Mouse (Mus musculus) large intestine, adult 2 months (tissue): ENCODE measurements around the gene Ak1. TPM values are rescaled to one million over a fixed set of nuclear protein-coding genes. Genes with fewer than 3 reads are reported as not detected.

Experiments used
- DNase-seq: peaks from one replicate; pipeline ENCODE4 v3.0.0-alpha.2; 2012; ENCODE audit warnings: low read depth, low spot score
- WGBS: fragments of 180-500 bp; shearing (Covaris S2); methylation state at CpG from one replicate; pipeline ENCODE4 v1.1.7; 2018; 5-methylcytosine and 5-hydroxymethylcytosine counted together
- polyA plus RNA-seq: library from polyadenylated mRNA; depleted of rRNA; stranded (reverse); fragments of >200 nt; gene quantifications from 2 replicates; pipeline ENCODE4 v1.2.3, GENCODE M21; 2012

Gene Ak1
- polyA plus RNA-seq, 1 experiment = 9.1 TPM

DNA sequence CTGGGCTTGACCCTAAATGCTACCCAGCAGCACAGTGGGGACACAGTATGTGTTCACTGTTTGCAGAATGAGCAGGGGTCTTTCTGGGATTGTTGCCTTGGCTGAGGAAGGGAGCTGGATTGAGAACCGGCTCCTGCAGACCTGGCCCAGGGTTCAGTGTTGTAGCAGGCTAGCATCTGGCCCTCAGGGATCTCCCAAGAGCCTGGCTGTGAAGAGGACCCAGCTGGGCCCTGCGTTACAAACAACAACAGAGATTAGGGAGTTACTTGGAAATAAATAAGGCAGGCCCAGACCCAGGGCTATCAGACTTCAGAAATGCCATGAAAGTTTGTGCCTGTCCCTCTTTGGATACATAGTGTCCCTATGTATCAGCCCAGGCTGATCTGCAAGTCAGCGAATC is 24.1 kb downstream of the Ak1 start:
- no peak for DNase-seq
- WGBS = 70% methylated on average over 3 of the region's 3 CpGs

DNA sequence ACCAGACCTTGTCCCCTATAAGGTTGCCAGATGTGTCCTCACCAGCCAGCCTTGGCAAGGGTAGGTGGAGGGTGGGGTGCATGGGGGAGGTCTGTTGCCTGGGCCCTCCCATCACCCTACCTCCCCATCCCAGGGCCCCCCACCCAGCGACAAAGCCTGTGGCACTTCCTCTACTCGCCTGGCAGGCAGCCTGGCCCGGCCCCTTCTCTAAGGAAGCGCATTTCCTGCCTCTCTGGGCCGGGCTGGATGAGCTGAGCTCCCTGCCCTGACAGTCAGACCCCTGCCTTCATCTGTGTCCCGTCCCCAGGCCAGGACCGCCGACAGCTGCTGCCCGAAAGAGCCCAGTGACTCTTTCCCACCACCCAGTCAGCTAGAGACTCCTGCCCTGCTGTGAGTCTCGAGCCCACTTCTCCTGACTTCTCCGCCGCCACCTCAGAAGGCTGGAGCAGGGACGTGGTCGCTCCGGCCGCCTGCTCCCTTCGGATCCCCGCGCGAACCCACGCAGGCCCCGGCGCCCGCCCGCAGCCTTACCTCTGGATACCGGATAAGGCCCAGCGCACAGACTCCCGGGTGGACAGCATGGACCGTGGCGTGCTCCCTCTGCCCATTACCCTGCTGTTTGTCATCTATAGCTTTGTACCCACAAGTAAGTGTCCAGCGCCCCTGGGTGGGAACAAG is 25.0 kb downstream of the Ak1 start, which contains the start of gene Eng:
Gene Eng (plus strand): TSS at position 217 of the 678 bp plus-strand sequence.
- WGBS = 62% methylated on average over 31 of the region's 31 CpGs

DNA sequence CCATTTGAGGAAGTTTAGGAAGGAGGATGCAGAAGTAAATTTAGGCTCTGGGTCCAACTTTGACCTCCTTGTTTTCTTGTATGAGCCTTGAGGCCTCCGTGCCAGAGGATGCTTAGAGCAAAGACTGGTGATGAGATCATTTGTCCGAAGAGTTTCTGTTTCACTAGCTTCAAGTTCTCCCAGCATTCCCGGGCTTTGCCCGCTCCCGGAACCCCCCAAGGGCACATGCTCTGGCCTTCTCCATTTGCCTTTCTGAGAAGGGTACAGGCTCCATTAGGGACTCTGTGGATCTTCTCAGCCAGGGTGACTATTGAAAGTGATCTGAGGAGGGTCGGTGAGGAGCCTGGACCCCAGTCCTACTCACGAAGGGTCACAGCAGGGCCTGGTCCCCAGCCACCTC is 25.8 kb downstream of the Ak1 start:
- 62% methylated on average over 7 of the region's 7 CpGs for WGBS
- no peak for DNase-seq

More for the DNA sequence above, 25.0 kb downstream of the Ak1 start, which contains the start of gene Eng:
- no peak for DNase-seq

- DNase-seq = no peak
- WGBS = 68% methylated on average over 7 of the region's 7 CpGs
Observed at GRCm38 (mm10) chr2:32653764-32654163, 32.2 kb downstream of the Ak1 start.

DNA sequence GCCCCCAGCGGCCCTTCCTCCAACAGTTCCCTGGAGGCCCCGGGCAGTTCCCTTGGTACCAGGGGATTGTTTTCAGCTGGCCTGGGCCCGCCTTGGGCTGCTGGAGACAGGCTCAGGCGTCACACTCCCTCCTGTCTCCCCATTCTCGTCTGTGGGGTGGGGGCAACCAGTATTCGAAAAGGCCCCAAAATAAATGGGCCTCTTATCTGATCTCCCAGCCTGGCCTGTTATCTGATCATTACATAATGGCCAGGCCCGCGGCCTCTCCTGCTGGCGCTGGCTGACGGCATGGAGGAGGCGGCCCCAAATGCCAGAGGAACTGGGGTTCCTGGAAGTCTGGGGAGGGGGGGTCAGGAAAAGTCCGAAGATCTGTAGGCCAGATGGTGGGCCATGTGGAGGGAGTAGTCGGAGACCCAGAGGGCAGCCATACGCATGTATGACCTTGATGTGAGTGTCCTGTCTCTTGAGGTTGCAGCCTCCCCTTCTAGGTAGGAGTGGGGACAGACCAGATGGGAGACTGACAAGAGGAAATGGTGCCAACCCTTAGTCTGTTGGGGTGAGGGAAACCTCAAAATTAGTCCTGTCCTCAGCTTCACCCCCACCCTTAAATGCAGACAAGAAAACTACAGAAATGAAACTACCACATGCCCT is 33.3 kb downstream of the Ak1 start:
- WGBS = 78% methylated on average over 14 of the region's 14 CpGs

GRCm38 (mm10) chr2:32655394-32655744 is 33.8 kb downstream of the Ak1 start:
- no peak for DNase-seq
- 70% methylated on average over 3 of the region's 3 CpGs for WGBS

More for the DNA sequence above, 33.3 kb downstream of the Ak1 start:
- DNase-seq = no peak

DNA sequence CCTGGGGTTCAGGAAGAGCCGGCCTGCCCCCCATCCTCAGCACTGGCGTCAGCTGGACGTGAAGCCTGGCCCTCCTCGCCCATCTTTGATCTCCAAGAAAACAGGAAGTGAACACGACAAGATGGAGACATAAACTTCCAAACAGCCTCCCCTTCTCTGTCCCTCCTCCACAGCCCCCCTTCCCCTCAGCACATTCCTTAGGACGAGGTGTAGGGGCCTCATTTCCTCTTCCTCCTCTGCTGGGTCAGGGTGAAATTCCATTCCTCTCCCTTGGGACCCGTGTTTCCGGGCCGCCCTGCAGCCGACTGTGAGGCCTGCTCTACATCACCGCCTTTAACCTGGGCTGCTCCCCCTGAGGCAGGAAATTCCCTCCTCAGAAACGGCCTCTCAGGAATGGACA is 34.3 kb downstream of the Ak1 start:
- no peak for DNase-seq
- WGBS = 71% methylated on average over 12 of the region's 12 CpGs

GRCm38 (mm10) chr2:32658873-32659272 is 37.3 kb downstream of the Ak1 start:
- 90% methylated on average over 2 of the region's 2 CpGs for WGBS
- no peak for DNase-seq

GRCm38 (mm10) chr2:32661509-32662107 is 40.0 kb downstream of the Ak1 start:
- 51% methylated on average over 7 of the region's 7 CpGs for WGBS
- no peak for DNase-seq

DNA sequence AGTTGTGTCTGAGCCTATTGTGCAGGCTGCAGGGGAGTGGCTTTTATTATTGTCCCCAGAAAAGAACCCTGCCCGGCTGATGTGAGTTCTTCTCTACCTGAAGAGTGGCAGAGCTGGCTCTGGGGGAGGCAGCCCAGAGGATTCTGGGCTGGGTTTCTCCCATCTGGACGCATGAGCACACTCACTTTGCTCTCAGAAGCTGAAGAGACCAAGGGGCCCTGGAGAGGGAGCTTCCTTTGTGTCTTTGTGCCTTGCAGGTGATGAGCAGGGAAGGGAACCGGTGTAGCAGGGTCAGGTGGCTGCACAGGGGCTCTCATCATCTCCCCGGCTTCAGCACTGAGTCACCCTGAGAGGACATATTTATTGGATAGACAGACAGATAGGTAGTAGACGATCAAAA is 40.7 kb downstream of the Ak1 start:
- no peak for DNase-seq
- WGBS = 43% methylated on average over 5 of the region's 5 CpGs

DNA sequence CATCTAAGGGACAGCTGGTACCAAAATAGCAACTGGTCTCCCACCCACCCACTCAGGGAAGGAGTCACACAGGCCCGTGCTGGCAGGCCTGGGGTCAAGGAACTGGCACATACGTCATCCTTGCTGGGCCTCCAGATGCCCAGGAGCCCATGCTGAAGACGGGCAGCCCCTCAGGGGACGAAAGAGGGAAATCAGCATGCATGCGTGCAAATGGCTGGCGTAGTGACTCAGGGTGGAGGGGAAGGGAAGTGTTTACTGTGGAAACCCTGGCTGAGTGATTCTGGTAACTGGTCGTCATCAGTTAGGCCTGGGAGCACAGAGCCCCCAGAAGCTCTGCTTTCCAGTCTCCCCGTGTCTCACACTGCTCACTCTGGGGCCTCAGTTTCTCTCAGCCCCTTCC is 43.8 kb downstream of the Ak1 start:
- 86% methylated on average over 8 of the region's 8 CpGs for WGBS
- no peak for DNase-seq

GRCm38 (mm10) chr2:32665853-32666252 is 44.3 kb downstream of the Ak1 start:
- 52% methylated on average over 6 of the region's 6 CpGs for WGBS

DNA sequence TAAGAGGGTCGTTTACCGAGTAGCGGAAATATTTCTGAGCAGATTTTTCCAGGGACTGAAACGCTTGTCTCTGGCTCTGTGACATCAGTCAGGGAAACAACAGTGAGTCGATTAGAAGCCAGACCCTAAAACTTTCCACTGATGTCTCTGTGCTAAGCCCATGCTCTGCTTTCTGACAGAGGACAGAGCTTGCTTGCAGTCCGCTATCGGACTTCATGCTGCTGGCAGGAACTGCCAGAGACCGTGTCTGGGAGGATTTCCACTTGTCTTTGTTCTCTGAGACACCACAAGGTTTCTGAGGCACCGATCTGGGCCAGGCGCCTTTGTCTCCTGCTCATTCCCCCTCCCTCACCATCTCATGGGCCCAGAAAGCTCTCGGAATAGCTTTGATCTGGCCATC is 46.2 kb downstream of the Ak1 start:
- no peak for DNase-seq
- 56% methylated on average over 11 of the region's 11 CpGs for WGBS

More at GRCm38 (mm10) chr2:32665853-32666252, 44.3 kb downstream of the Ak1 start:
- no peak for DNase-seq

DNA sequence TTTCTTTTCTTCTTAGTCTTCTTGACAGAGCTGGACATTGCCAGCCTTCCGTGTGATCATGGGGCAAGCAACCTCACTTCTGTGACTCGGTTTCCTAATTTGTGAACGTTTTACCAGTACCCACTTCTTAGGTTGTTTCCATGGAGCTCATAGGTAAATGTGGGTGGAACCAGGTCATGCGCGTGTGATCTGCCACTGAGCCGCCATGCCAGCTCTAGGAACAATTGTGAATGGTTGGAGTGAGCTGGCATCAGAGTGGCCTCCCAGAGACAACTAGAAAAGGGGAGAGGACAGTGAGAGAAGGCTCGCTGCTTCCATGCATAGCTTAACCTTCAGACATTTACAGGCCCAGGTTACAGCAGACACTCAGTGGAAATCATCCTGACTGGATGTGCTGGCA is 46.6 kb downstream of the Ak1 start:
- DNase-seq = no peak
- 84% methylated on average over 7 of the region's 7 CpGs for WGBS

GRCm38 (mm10) chr2:32669876-32670275 is 48.3 kb downstream of the Ak1 start:
- 66% methylated on average over 3 of the region's 3 CpGs for WGBS
- no peak for DNase-seq

DNA sequence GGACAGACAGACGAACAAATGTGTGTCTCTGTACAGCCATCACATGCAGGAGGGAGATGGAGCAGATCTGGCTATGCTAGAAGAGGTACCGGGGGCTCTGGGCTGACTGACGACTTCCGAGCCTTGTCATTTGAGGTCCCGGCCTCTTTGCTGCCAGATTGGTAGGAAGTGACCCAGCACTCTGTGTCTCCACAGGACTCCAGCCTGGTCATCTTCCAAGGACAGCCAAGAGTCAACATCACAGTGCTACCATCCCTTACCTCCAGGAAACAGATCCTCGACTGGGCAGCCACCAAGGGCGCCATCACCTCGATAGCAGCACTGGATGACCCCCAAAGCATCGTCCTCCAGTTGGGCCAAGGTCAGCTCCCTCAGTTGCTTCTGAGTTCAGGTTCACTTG is 49.6 kb downstream of the Ak1 start:
- DNase-seq = no peak
- 89% methylated on average over 9 of the region's 9 CpGs for WGBS

- 84% methylated on average over 9 of the region's 9 CpGs for WGBS
Observed at GRCm38 (mm10) chr2:32671907-32672595, 50.5 kb downstream of the Ak1 start.

GRCm38 (mm10) chr2:32673176-32673917 is 51.8 kb downstream of the Ak1 start:
- 36% methylated on average over 16 of the region's 16 CpGs for WGBS
- peak; percentile 77 for DNase-seq

More at GRCm38 (mm10) chr2:32671907-32672595, 50.5 kb downstream of the Ak1 start:
- no peak for DNase-seq

GRCm38 (mm10) chr2:32676821-32677220 is 55.3 kb downstream of the Ak1 start:
- WGBS = 96% methylated on average over 3 of the region's 3 CpGs
- DNase-seq = no peak

- no peak for DNase-seq
- whole genome bisulfite sequencing = 88% methylated on average over 7 of the region's 7 CpGs
Observed at GRCm38 (mm10) chr2:32677683-32678082, 56.1 kb downstream of the Ak1 start.
